Mouse (Mus musculus): ENCODE data around the gene Vwde. TPM values are rescaled to one million over a fixed set of nuclear protein-coding genes. Genes with fewer than 3 reads are reported as not detected.
A peak's percentile ranks its signal among the peaks of the same experiment; 100 is the strongest.

The Vwde gene
- not detected for polyA plus RNA-seq (2012; fragmentation: generic; extraction: Trizol)

GRCm38 (mm10) chr6:13224596-13225227 is at the start of gene Vwde:
Gene Vwde, minus strand, starts transcription at chr6:13224965.
- peak within 1 kb of the TSS; percentile 6 for H3K4me2 ChIP-seq (ENCODE audit: low read depth)
- no peak within 1 kb of the TSS for H3ac ChIP-seq (ENCODE audit: control insufficient read depth, insufficient read length)
- no peaks in the 10 kb centered on the region for H3K36me3 ChIP-seq (ENCODE audit: control insufficient read depth, insufficient read depth)
- H3K79me2 ChIP-seq (ENCODE audit: control insufficient read depth, insufficient read depth) = no peaks in the 10 kb centered on the region
- TF ChIP-seq TCF3 (IDR thresholded peaks at IDR 0.05; ENCODE audit: insufficient read length, low read depth) = no peak
- no peak for TF ChIP-seq E2F4 (IDR thresholded peaks at IDR 0.05; ENCODE audit: insufficient read depth)
- TF ChIP-seq MYOG (IDR thresholded peaks at IDR 0.05; ENCODE audit: control insufficient read depth in 1 of 3, insufficient read depth in 1 of 3, insufficient read length in 2 of 3, low read depth in 2 of 3) = no peak
- TF ChIP-seq USF1 (IDR thresholded peaks at IDR 0.05; ENCODE audit: low read depth) = no peak
- no peak for TF ChIP-seq SRF (IDR thresholded peaks at IDR 0.05; ENCODE audit: control insufficient read depth, insufficient read length, low read depth)
- TF ChIP-seq MYOD1 (IDR thresholded peaks at IDR 0.05; ENCODE audit: control insufficient read depth in 1 of 3, insufficient read length in 2 of 3, low read depth in 2 of 3) = no peak
- TF ChIP-seq CEBPB (IDR thresholded peaks at IDR 0.05; ENCODE audit: insufficient read depth, poor library complexity, severe bottlenecking) = no peak
- no peaks in the 10 kb centered on the region for H3K27me3 ChIP-seq (ENCODE audit: control insufficient read depth, insufficient read depth, insufficient read length)
- H3K4me3 ChIP-seq = no peak within 1 kb of the TSS

GRCm38 (mm10) chr6:13255341-13255740 is 30.6 kb upstream of the Vwde start:
- Histone ChIP-seq H3K4me2 (ENCODE audit: low read depth) (no peak overlapping the region), H3K27me3 (ENCODE audit: control insufficient read depth, insufficient read depth, insufficient read length) (no peaks in the 10 kb centered on the region), H3ac (ENCODE audit: control insufficient read depth, insufficient read length) (no peak overlapping the region), H3K79me2 (ENCODE audit: control insufficient read depth, insufficient read depth) (no peaks in the 10 kb centered on the region), H3K4me3 (no peak overlapping the region), H3K36me3 (ENCODE audit: control insufficient read depth, insufficient read depth) (no peaks in the 10 kb centered on the region)
- no peak for TF ChIP-seq MAX (IDR thresholded peaks at IDR 0.05; ENCODE audit: low read depth)
- TF ChIP-seq POLR2AphosphoS2 (IDR thresholded peaks at IDR 0.05; ENCODE audit: insufficient read length, low read depth) = no peak
- TF ChIP-seq MYOG (IDR thresholded peaks at IDR 0.05; ENCODE audit: control insufficient read depth in 1 of 3, insufficient read depth in 1 of 3, insufficient read length in 2 of 3, low read depth in 2 of 3) = no peak
- TF ChIP-seq SRF (IDR thresholded peaks at IDR 0.05; ENCODE audit: control insufficient read depth, insufficient read length, low read depth) = no peak
- no peak for TF ChIP-seq REST (IDR thresholded peaks at IDR 0.05; ENCODE audit: insufficient read depth, insufficient read length)
- no peak for TF ChIP-seq CEBPB (IDR thresholded peaks at IDR 0.05; ENCODE audit: insufficient read depth, poor library complexity, severe bottlenecking)
- no peak for TF ChIP-seq MYOD1 (IDR thresholded peaks at IDR 0.05; ENCODE audit: control insufficient read depth in 1 of 3, insufficient read length in 2 of 3, low read depth in 2 of 3)

GRCm38 (mm10) chr6:13248317-13248969 is 23.7 kb upstream of the Vwde start:
- H3K4me2 ChIP-seq (ENCODE audit: low read depth) = no peak overlapping the region
- no peak for TF ChIP-seq SRF (IDR thresholded peaks at IDR 0.05; ENCODE audit: control insufficient read depth, insufficient read length, low read depth)
- TF ChIP-seq TCF12 (IDR thresholded peaks at IDR 0.05; ENCODE audit: insufficient read depth, poor library complexity, severe bottlenecking) = no peak
- no peak for TF ChIP-seq USF1 (IDR thresholded peaks at IDR 0.05; ENCODE audit: low read depth)
- TF ChIP-seq POLR2A (IDR thresholded peaks at IDR 0.05; ENCODE audit: insufficient read length, low read depth) = no peak
- TF ChIP-seq CEBPB (IDR thresholded peaks at IDR 0.05; ENCODE audit: insufficient read depth, poor library complexity, severe bottlenecking) = no peak
- no peak for TF ChIP-seq TCF3 (IDR thresholded peaks at IDR 0.05; ENCODE audit: insufficient read length, low read depth)
- no peak for TF ChIP-seq POLR2AphosphoS2 (IDR thresholded peaks at IDR 0.05; ENCODE audit: insufficient read length, low read depth)
- no peak for TF ChIP-seq MYOG (IDR thresholded peaks at IDR 0.05; ENCODE audit: control insufficient read depth in 1 of 3, insufficient read depth in 1 of 3, insufficient read length in 2 of 3, low read depth in 2 of 3)
- no peak for TF ChIP-seq MAX (IDR thresholded peaks at IDR 0.05; ENCODE audit: low read depth)
- TF ChIP-seq MYOD1 (IDR thresholded peaks at IDR 0.05; ENCODE audit: control insufficient read depth in 1 of 3, insufficient read length in 2 of 3, low read depth in 2 of 3) = no peak
- no peak for TF ChIP-seq REST (IDR thresholded peaks at IDR 0.05; ENCODE audit: insufficient read depth, insufficient read length)
- TF ChIP-seq E2F4 (IDR thresholded peaks at IDR 0.05; ENCODE audit: insufficient read depth) = no peak
- no peaks in the 10 kb centered on the region for H3K79me2 ChIP-seq (ENCODE audit: control insufficient read depth, insufficient read depth)
- H3K36me3 ChIP-seq (ENCODE audit: control insufficient read depth, insufficient read depth) = no peaks in the 10 kb centered on the region
- H3K4me3 ChIP-seq = no peak overlapping the region
- H3ac ChIP-seq (ENCODE audit: control insufficient read depth, insufficient read length) = no peak overlapping the region
- H3K27me3 ChIP-seq (ENCODE audit: control insufficient read depth, insufficient read depth, insufficient read length) = no peaks in the 10 kb centered on the region

- no peaks in the 10 kb centered on the region for H3K79me2 ChIP-seq (ENCODE audit: control insufficient read depth, insufficient read depth)
- H3K4me3 ChIP-seq = no peak overlapping the region
- no peak overlapping the region for H3K4me2 ChIP-seq (ENCODE audit: low read depth)
- H3ac ChIP-seq (ENCODE audit: control insufficient read depth, insufficient read length) = no peak overlapping the region
- TF ChIP-seq SRF (IDR thresholded peaks at IDR 0.05; ENCODE audit: control insufficient read depth, insufficient read length, low read depth) (no peak), MYOD1 (IDR thresholded peaks at IDR 0.05; ENCODE audit: control insufficient read depth in 1 of 3, insufficient read length in 2 of 3, low read depth in 2 of 3) (no peak), E2F4 (IDR thresholded peaks at IDR 0.05; ENCODE audit: insufficient read depth) (no peak), USF1 (IDR thresholded peaks at IDR 0.05; ENCODE audit: low read depth) (no peak), TCF3 (IDR thresholded peaks at IDR 0.05; ENCODE audit: insufficient read length, low read depth) (no peak), MYOG (IDR thresholded peaks at IDR 0.05; ENCODE audit: control insufficient read depth in 1 of 3, insufficient read depth in 1 of 3, insufficient read length in 2 of 3, low read depth in 2 of 3) (no peak), REST (IDR thresholded peaks at IDR 0.05; ENCODE audit: insufficient read depth, insufficient read length) (no peak), TCF12 (IDR thresholded peaks at IDR 0.05; ENCODE audit: insufficient read depth, poor library complexity, severe bottlenecking) (no peak), CEBPB (IDR thresholded peaks at IDR 0.05; ENCODE audit: insufficient read depth, poor library complexity, severe bottlenecking) (no peak), POLR2AphosphoS2 (IDR thresholded peaks at IDR 0.05; ENCODE audit: insufficient read length, low read depth) (no peak), MAX (IDR thresholded peaks at IDR 0.05; ENCODE audit: low read depth) (no peak)
- no peaks in the 10 kb centered on the region for H3K36me3 ChIP-seq (ENCODE audit: control insufficient read depth, insufficient read depth)
- no peaks in the 10 kb centered on the region for H3K27me3 ChIP-seq (ENCODE audit: control insufficient read depth, insufficient read depth, insufficient read length)
Measured at GRCm38 (mm10) chr6:13206157-13206556, 18.6 kb downstream of the Vwde start.

All from myocyte (in vitro differentiated cells).